In genomic region chr3:96669727-96670468, GRCm38 (mm10) we compare ENCODE assay signal across 8 mouse cellular contexts. TPM values are rescaled to one million over a fixed set of nuclear protein-coding genes. Genes with fewer than 3 reads are reported as not detected.
DNase-seq lines count a peak whose midpoint lies in the region; ATAC-seq and TF ChIP-seq lines count a peak whose summit lies in the region.

TSS of gene Ankrd35 (plus strand) at chr3:96670131.

- H3K9ac ChIP-seq in heart, embryonic 13.5 days = peak within 1 kb of the TSS; percentile 75
- no peak within 1 kb of the TSS for H3K9ac ChIP-seq in kidney, postnatal 0 days (ENCODE audit: low read depth, low read length)
- 0 out of 2 replicates have a peak within 1 kb of the TSS, but pooled peaks have one; percentile 29 for H3K9ac ChIP-seq in liver, adult 2 months (ENCODE audit: low read depth, low read length)

- peak; percentile 52 for TF ChIP-seq CTCF in kidney, postnatal 0 days (IDR thresholded peaks at IDR 0.05; ENCODE audit: low read depth)
- peak; percentile 41 for TF ChIP-seq CTCF in liver, adult 2 months (IDR thresholded peaks at IDR 0.05; ENCODE audit: low read depth, low read length)

- peak; percentile 91 for DNase-seq in CD4-positive, CD25-positive, alpha-beta regulatory T cell, adult 2 months (ENCODE audit: low read depth, low spot score)
- peak; percentile 96 for DNase-seq in kidney, postnatal 0 days (ENCODE audit: low spot score)
- peak; percentile 83 for DNase-seq in liver, adult 2 months (ENCODE audit: extremely low read depth, low read depth, low spot score)
- DNase-seq in splenic B cell, adult 2 months (ENCODE audit: low read depth, low spot score) = peak; percentile 92

- H3K79me2 ChIP-seq in liver, adult 2 months (ENCODE audit: control insufficient read depth, insufficient read depth, low read length) = no peaks in the 10 kb centered on the region
- H3K79me2 ChIP-seq in myocyte (ENCODE audit: control insufficient read depth, insufficient read depth) = no peaks in the 10 kb centered on the region

- TF ChIP-seq POLR2A in liver, adult 2 months (IDR thresholded peaks at IDR 0.05; ENCODE audit: extremely low read depth, insufficient read depth, low read length) = no peak
- TF ChIP-seq POLR2A in myocyte (IDR thresholded peaks at IDR 0.05; ENCODE audit: insufficient read length, low read depth) = no peak

- H3ac ChIP-seq in myocyte (ENCODE audit: control insufficient read depth, insufficient read length) = no peak within 1 kb of the TSS

- WGBS in heart, embryonic 13.5 days = 5% methylated on average over 35 of the region's 35 CpGs
- WGBS in kidney, postnatal 0 days = 5% methylated on average over 35 of the region's 35 CpGs
- WGBS in liver, adult 2 months = 7% methylated on average over 35 of the region's 35 CpGs

- H3K4me3 ChIP-seq in brown adipose tissue, adult 24 weeks (ENCODE audit: insufficient read depth, low read depth, low read length) = peak within 1 kb of the TSS; percentile 56
- H3K4me3 ChIP-seq in heart, embryonic 13.5 days = peak within 1 kb of the TSS; percentile 55
- peak within 1 kb of the TSS; percentile 36 for H3K4me3 ChIP-seq in kidney, postnatal 0 days (replicated peaks; ENCODE audit: low read depth, low read length)
- H3K4me3 ChIP-seq in liver, adult 2 months (ENCODE audit: insufficient read depth, low read depth, low read length) = peak within 1 kb of the TSS; percentile 37; the same call in 1 of the 2 replicates
- no peak within 1 kb of the TSS for H3K4me3 ChIP-seq in myocyte

- peaks cover 22% of the 10 kb centered on the region; the same call in 1 of the 2 replicates for H3K27me3 ChIP-seq in heart, embryonic 13.5 days (replicated peaks)
- H3K27me3 ChIP-seq in kidney, postnatal 0 days (ENCODE audit: insufficient read depth, low read length) = no peaks in the 10 kb centered on the region
- no peaks in the 10 kb centered on the region for H3K27me3 ChIP-seq in liver, adult 2 months (ENCODE audit: control insufficient read depth, insufficient read depth, low read length)
- no peaks in the 10 kb centered on the region for H3K27me3 ChIP-seq in myocyte (ENCODE audit: control insufficient read depth, insufficient read depth, insufficient read length)
- H3K27me3 ChIP-seq in splenic B cell, adult 2 months (ENCODE audit: control insufficient read depth, insufficient read depth, low read length, poor library complexity, severe bottlenecking) = no peaks in the 10 kb centered on the region

- no peaks in the 10 kb centered on the region for H3K9me3 ChIP-seq in heart, embryonic 13.5 days
- no peaks in the 10 kb centered on the region for H3K9me3 ChIP-seq in kidney, postnatal 0 days (replicated peaks; ENCODE audit: low read length)

- peaks cover 2% of the 10 kb centered on the region; the same call in 1 of the 2 replicates for H3K4me1 ChIP-seq in brown adipose tissue, adult 24 weeks (ENCODE audit: control insufficient read depth, insufficient read depth, insufficient read length, low read length)
- H3K4me1 ChIP-seq in heart, embryonic 13.5 days = peaks cover 8% of the 10 kb centered on the region
- no peaks in the 10 kb centered on the region for H3K4me1 ChIP-seq in kidney, postnatal 0 days (replicated peaks; ENCODE audit: insufficient read depth, low read length)
- no peaks in the 10 kb centered on the region for H3K4me1 ChIP-seq in liver, adult 2 months (ENCODE audit: control insufficient read depth, insufficient read depth, low read length)

- no peak within 1 kb of the TSS for H3K27ac ChIP-seq in brown adipose tissue, adult 24 weeks (replicated peaks; ENCODE audit: low read depth, low read length)
- H3K27ac ChIP-seq in heart, embryonic 13.5 days (replicated peaks) = no peak within 1 kb of the TSS
- H3K27ac ChIP-seq in kidney, postnatal 0 days = no peak within 1 kb of the TSS
- no peak within 1 kb of the TSS for H3K27ac ChIP-seq in liver, adult 2 months (replicated peaks; ENCODE audit: insufficient read depth, low read depth, low read length)

- peak within 1 kb of the TSS; percentile 85 for H3K4me2 ChIP-seq in heart, embryonic 13.5 days
- H3K4me2 ChIP-seq in kidney, postnatal 0 days (ENCODE audit: low read length) = peak within 1 kb of the TSS; percentile 80
- H3K4me2 ChIP-seq in myocyte (ENCODE audit: low read depth) = peak within 1 kb of the TSS; percentile 62

- no peaks in the 10 kb centered on the region for H3K36me3 ChIP-seq in heart, embryonic 13.5 days
- H3K36me3 ChIP-seq in kidney, postnatal 0 days (ENCODE audit: insufficient read depth, low read length) = no peaks in the 10 kb centered on the region
- H3K36me3 ChIP-seq in liver, adult 2 months (ENCODE audit: control insufficient read depth, insufficient read depth, low read length) = no peaks in the 10 kb centered on the region
- no peaks in the 10 kb centered on the region for H3K36me3 ChIP-seq in myocyte (ENCODE audit: control insufficient read depth, insufficient read depth)
- no peaks in the 10 kb centered on the region for H3K36me3 ChIP-seq in splenic B cell, adult 2 months (ENCODE audit: control insufficient read depth, insufficient read depth, low read length, poor library complexity, severe bottlenecking)

- ATAC-seq in erythroid progenitor cell, adult 5-6 weeks (replicated peaks; ENCODE audit: low FRiP score, poor library complexity, severe bottlenecking) = peak; percentile 92
- peak; percentile 77; the same call in 1 of the 2 replicates for ATAC-seq in heart, embryonic 13.5 days (ENCODE audit: extremely low read depth, insufficient number of reproducible peaks, low FRiP score, low TSS enrichment)
- ATAC-seq in kidney, postnatal 0 days (replicated peaks; ENCODE audit: low FRiP score, low read depth) = peak; percentile 93

TF ChIP-seq in myocyte, 11 proteins besides CTCF, POLR2A, EP300 and RAD21:
- no peak for TF ChIP-seq TCF12 (IDR thresholded peaks at IDR 0.05; ENCODE audit: insufficient read depth, poor library complexity, severe bottlenecking)
- no peak for TF ChIP-seq CEBPB (IDR thresholded peaks at IDR 0.05; ENCODE audit: insufficient read depth, poor library complexity, severe bottlenecking)

RNA-seq across cellular contexts. Expression of gene Ankrd35, which starts in this region (rescaled TPM):
- polyA plus RNA-seq in brown adipose tissue, adult 24 weeks (2012; ENCODE audit: insufficient read depth, insufficient read length, missing spikeins) = 0.29 TPM in 1 of 2 replicates, not detected in the other
- not detected in 2 replicates for total RNA-seq in erythroid progenitor cell, adult 5-6 weeks (2015; ENCODE audit: low replicate concordance)
- total RNA-seq in erythroid progenitor cell, adult 5-6 weeks (2017; ENCODE audit: low replicate concordance) = not detected in 2 replicates
- polyA plus RNA-seq in heart, embryonic 13.5 days (2015; fragmentation: Nextera tagmentation; extraction: Ambion mirVana) = 0.09 and 0.33 TPM in 2 replicates
- 1.0 and 1.3 TPM in 2 replicates for polyA plus RNA-seq in kidney, postnatal 0 days (2015; fragmentation: Nextera tagmentation; extraction: Ambion mirVana)
- total RNA-seq in liver, adult 2 months (2014; rRNA removed) = under 0.01 TPM in 1 of 2 replicates, not detected in the other
- 0.07 TPM in 1 of 2 replicates, not detected in the other for polyA plus RNA-seq in liver, adult 2 months (2012; rRNA removed)
- polyA plus RNA-seq in myocyte (2012; fragmentation: generic; extraction: Trizol) = 0.37 TPM

Comparison
In these comparisons a context has a peak if more than half of its experiments do, and no peak if none do; other contexts are left out.
1. Peak in ATAC-seq in erythroid progenitor cell, adult 5-6 weeks; RNA of the gene not detected or under 1 TPM.
2. Peak in ATAC-seq, H3K4me3 ChIP-seq, H3K9ac ChIP-seq and H3K4me2 ChIP-seq in heart, embryonic 13.5 days; RNA of the gene not detected or under 1 TPM.
3. Peak in DNase-seq, H3K4me3 ChIP-seq and H3K9ac ChIP-seq in liver, adult 2 months; RNA of the gene not detected or under 1 TPM.